Mouse (Mus musculus): ENCODE results near the gene Atp1a1. TPM values are rescaled to one million over a fixed set of nuclear protein-coding genes. Genes with fewer than 3 reads are reported as not detected.

Atp1a1 gene
- total RNA-seq, 2 experiments from 2014 or later: 39.6 to 64.7 TPM

DNA sequence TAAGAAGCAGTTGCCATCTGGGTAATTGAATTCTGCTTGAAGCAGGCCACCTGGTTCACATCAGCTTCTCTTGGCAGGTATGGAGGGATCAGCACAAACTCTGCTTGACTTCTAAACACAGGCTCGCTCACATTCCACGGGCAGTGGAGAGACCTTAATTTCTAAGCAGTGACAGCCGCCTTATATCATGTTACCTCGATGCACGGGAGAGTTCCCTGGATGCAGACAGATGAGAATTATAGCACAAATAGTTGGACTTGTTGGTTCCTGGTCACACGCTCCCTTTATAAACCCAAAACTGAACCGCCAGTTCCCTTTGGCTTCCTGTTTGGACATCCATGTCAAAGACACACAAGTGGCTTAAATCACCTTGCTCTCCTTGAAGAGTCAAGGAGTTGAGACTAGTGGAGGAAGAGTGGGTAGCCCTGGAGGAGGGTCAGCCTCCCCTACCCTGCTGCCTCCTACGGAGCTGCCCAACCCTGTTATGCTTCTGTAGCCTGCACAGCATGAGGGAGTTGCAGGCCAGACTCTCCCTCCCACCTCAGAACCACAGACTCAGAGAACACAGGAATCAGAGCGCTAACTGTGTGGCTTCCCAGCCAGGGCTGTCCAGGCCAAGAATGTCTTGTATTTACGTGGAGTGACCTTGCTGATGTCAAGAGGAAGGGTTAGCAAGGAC, 7.5 kb upstream of the Atp1a1 start:
- DNase-seq: no peak

DNA sequence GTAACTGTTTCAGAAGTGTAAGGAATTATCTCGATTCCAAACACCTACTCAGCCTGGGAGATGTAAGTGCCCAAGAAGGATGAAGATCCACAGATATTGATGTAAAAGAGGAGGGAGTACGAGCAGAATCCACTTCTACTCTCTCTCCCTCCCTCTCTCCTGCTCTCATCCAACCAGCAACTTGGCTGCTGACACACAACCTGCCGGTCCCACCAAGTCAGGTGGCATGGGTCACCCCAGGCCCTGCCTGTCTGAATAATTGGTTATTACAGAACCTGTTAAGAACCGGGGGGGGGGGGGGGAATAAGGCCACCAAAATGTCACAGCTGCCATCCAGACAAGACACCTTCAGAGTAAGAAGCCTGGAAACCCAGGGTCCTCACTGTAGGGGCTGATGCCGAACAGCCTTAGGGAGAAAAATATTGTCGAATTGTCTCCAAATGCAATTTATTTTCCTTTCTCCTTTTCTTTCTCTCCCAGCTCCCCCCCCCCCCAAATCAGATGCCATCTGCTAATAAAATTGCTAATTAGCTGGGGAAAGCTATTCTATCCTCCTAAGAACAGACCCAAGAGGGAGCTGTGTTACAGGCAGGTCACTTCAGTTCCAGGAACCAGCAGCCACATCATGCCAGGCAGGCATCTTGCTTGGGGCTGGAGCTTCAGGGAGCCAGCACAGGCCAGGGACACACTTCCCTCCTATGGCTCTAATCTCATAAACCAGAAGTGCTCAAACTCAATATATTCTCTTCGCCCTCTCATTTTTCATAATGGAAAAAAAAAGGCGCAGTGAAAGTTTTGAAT, 6.7 kb upstream of the Atp1a1 start:
- DNase-seq: no peak

DNA sequence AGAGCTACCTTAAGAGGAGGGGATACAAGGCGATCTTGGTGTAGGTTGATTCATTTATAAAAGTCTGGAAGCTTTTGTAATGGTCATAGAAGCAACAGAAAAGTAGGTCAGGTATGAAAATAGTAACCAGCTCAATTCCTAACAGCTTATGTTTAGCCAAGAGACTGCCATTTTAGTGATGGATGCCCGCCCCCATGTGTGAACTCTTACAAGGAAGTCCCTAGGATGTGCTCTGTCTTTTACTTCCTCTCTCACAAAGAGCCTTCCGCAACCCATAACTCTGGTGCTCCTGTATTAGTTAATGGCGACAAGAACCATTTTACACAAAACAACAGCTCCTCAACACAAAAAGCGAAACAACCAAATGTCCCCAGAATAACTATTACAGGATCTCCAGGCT, 4.8 kb upstream of the Atp1a1 start:
- DNase-seq: no peak

DNA sequence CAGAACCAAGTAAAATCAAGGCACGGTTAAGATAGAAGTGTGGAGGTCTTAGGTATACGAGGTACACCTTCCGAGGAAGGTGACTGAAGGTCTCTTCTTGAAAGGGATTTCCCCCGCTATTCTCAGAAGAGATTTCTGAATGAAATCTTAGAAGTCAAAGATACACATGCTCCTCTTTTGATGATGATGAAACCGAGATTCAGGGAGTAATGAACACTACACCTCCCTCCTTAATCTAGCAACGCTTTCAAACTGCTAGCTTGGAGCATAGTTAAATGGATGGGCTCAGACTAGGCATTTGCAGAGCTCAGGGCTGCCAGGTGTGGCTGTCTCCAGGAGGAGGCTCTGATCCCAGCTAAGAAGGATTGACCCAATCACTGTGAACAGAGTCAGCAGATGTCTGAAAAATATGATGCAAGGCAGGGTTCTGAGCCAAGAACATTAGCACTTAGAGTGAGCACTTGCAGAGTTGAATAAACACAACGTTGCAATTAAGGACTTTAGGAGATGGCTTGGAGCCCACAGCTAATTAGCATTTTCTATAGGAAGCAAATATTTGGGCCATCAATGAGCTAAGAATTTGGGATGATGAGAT, 2.5 kb upstream of the Atp1a1 start:
- DNase-seq: no peak

DNA sequence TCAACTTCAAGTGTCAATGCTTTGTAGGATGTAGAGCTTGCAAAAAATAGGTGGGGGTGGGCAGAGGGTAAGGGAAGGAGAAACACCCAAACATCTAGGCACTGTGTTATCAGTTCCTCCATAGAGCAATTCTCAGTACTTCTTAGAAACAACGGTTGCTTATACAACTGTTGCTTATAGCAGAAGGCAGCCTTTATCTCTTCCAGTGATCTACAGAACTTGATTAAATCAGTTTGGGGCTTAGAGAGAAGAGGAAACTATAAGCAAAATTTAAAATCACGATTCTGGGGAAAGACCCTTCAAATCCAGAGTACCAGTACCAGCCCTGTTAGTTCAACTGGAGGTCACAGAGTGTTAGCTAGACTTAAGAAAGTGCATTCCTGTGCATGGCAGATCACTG, 1.2 kb upstream of the Atp1a1 start:
- no peak for DNase-seq

DNA sequence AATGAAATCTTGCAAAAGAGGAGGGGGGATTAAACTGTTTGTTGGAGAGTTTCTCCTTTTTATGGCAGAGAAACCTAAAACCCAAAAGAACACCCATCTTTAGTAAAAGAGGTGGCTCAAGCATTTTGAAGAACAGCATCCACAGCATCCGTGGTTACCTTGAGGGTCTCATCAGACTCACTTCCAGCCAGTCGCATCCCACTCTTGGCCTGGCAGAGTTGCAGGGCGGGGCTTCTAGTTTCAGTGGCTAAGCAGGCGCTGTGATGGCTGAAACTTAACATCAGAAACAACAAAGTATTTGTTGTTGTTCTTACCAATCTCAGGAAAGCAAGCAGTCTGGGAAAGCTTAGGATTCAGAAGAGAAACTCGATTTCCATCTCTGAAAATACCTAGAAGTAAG, 807 bp upstream of the Atp1a1 start:
- DNase-seq: no peak

DNA sequence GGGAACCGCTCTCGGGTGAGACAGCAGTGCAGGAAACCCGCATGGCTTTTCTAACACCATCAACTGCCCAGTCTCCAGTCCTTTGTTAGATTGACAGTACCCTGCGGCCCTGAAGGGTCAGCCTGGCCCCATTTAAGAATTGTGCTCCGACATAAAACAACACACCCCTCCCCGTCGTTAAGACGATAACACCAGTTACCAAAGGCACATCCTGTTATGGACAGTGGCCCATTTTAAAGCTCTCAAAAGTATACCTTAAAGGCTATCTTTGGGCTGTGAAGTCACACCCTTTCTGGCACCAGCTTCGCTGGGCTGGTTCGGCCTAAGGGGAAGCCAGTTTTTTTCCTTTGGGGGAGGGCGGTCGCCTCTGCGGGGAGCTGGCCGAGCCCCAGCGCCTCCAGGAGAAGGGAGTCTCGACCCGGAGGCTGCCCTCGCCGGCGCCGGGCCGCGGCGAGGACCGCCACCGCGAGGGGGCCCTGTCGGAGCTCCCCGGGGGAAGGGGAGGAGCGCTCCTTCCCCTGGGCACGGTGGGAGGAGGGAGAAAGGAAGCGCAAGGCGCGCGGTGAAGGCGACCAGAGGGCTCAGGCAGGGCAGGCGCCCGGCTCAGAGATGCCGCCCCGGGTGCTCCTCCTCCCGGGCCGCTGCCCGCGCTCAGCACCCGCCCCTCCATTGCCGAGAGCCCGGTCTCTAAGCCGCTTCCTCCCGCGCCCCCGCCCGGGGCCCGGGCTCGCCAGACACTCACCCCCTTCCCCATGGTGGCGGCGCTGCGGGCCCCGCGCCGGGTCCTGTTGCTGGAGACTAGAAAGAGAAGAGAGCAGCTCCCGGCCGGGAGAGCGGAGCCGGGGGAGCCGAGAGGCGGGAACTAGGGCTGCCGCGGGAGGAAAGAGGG, 579 bp downstream of the Atp1a1 start:
- peak; percentile 83 for DNase-seq

DNA sequence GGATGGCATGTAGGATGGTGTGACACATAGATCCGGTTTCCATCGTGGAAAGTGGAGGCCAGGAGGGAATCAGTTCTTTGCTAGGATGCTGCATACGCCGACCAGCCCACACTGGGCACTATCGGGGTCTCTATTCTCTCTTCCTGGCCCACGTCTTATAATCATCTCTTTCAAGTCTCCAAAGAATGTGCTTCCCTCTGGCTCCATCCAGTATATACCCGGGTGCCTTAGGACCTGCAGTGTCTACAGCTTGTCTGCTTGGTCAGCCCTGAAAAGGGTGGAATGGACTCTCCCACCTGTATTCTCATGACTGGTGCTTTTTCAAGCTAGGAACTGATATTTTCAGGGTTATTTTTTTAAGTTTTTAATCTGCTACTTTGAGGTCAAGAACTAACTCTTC, 1.3 kb downstream of the Atp1a1 start:
- no peak for DNase-seq

DNA sequence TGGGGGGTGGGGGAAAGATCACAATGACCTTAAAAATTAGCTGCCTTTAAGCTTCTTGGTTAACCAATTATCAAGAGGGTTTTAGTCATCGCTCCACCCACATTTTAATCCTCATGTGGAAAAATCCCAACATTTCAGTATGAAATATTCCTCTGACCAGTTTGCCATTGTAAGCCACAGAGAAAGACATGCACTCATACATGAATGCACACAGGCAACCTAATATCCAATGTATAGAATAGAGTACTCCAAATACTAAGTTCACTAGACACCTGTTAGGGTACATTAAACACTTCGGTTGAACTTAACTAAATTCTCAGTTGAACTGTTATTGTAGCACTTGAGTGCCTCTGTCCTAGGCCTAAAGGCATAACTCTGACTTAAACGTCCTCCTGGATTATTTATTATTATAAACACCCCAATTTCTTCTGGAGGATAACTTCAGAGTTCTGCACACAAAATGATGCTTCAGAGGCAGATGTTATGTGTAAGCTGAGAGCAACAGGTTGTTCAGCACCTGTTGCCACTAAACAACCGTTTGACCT, 1.9 kb downstream of the Atp1a1 start:
- no peak for DNase-seq

DNA sequence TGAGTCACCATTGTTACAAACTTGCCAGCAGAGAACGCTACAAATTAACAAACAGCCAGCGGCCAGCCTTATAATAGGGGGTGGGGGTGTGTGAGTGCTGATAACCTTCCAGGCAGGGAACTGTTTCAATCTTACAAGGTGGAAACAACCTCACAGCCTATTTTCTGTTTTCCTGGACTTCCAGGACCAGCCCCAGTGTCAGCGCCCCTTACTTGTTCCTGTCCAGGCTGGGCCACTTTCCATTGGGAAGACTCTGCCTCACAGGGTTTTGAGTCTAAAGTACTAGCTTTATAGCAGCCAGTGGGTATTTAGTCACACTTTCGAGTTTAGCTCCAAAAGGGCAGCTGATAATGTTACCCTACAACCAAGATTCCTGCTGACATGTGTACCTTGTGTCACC, 2.8 kb downstream of the Atp1a1 start:
- DNase-seq: no peak

DNA sequence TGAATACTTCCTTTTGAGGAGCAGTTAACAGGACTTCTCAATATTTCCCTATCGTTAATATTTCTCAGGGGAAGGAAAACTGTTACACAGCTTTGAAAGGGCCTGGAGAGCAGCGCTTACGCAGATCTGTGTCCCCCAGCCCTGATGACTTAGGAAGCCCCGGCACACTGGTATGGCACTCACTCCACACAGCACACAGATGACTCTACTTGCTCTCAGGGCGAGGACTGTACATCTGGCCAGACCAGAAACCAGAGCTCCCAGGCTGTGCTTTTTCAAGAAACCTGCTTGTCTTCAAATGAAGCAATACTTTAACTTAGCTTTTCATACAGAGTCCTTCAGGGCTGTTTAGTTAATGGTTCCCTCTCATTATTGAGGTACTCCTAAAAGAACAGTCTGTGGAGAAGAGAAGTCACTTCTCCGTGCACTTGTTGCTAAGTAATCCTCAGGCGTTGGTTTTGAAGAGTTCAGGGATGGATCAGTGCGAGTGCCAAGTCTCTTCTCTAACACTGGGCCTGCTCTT, 3.4 kb downstream of the Atp1a1 start:
- DNase-seq: no peak

DNA sequence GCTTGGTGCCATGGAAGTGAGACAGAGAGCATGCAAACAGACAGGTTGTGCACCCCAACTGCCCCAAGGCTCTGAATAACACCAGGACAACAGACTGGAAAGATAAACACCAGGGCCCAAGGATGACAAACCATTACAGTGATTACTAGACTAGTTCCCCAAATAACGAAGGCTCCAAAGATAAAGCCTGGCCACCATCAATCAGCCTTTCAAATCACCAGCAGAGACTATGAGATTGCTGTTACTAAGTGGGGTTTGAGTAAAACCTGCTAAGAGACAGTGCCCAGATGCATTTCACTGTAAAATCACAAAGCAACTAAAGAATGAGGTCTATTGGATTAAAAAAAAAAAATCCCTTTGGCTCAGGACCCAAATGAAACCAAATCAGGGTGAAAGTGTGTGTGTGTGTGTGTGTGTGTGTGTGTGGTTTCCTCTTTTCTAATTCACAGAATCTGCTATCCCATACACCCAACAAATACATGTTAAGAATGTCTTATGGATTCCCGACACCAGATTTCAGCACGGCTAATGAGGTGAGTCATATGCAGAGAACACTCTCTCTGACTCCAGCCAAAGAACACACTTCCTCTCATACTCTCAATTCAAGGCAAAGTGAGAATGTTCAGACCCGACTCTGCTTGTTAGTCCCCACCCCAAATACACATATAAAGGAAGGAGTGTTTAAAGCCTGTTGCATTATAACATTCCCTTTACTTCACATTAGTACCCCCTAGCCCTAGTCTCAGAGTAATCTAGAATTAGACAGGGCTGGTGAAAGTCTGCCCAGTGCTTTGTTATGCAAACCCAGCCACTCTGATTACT, 4.4 kb downstream of the Atp1a1 start:
- no peak for DNase-seq

DNA sequence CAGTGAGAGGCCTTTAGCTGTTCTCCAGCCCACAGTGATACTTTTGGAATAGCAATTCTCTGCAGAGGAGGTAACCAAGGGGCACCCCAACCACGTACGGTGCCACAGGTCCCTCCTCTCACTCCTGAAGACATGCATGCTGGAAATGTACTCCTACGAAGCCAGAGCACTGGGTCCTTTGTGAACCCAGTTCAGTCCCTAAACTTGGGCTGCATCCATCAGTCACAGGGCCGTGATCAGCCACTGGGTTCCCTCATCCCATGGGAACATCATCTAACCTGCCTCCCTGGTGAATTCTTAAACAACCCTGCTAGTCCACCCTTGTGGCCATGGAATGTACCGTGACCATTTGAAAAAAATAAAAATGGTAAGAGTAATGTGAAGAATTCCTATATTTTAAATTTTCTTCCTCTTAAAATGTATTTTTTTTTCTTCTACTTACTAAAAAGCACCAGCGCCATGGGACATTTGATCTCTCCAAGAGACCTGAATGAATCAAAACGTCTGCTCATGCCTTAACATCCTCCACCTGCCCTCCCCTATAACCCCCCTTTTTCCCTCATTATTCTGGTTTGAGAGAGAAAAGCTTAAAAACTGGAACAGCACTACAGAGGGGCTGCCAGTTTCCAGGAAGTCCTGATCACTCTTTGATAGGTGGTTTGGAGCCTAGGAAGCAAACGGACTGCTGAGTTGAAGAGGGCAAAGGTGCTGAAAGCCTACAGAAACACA, 5.1 kb downstream of the Atp1a1 start:
- DNase-seq: no peak

DNA sequence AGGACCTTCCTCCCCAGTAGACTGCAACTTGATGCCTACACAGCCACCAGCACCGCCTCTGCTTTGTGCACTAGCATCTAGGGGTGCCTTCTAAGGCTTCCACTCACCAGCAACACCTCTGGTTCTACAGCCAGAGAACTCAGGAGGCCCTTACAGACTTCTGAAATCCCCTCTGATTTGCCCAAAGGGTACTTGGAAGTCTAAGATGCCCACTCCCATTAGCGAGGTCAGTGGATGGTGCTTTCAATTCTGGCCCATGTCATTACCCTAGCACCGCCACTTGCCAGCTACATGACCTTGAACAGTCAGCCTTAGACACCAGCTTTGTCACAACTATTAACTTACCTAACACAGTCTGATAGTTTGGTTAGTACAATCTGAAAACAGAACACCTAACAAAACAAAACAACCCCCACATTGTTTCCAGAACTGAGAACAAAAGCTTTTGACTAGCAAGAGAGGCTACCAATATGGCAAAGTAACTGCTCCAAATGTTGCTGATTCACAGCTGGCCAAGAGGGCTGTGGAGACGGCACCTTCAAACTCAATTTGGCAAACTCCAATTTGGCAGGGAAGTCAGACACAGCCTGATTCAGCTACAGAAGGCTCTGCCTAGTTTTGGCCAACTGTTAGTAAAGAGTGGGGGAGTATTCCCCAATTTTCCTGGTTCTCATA, 6.1 kb downstream of the Atp1a1 start:
- DNase-seq: no peak

DNA sequence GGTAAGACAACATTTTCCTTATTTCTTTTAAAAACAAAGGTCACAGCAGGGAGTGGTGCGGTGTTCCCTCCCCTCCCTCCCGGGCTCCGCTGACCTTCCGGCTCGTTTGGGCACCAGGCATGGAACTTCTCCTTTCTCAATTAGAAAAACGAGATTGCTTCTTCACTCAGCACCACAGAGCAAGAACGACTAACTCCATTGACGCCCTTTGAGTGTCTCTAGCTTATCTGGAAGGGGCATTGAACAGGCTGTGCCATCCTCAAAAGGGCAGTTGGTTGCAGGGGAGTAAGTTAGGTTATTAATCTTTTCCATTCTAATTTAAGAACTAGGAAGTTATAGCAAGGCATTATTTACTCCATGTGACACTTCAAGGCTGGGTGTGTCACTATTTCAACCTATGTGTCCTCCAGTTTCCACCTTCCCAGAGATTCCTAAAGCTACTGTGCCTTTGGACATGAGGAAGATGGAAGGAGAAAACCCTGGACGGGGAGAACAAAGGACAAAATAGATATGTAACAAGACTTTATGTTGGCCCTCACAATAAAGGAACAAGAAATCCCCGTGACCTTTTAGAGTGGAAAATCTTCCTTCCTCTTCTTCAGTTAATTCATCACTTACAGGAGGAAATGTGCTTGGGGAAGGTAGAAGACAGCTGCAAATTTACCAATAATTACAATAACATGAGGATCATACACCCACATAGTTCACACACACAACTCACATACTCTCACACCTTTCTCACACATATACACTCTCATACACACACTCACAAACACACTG, 7.0 kb downstream of the Atp1a1 start:
- no peak for DNase-seq

DNA sequence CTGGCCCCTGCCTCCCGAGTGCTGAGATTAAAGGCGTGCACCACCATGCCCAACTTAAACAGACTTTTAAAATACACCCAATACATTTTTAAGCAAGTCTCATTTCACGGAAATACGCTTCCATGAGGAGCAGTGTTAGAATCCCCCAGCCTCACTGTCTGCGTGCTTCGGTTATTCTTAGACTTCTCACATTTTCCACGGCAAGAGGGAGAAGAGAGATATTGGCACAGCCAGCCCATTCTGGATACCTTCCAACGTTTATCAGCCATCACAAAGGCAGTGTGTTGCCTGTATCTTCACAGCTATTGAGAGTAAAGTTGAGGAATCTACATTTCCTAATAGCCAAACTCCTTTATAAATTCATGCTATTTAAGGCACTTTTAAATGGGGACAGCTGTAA, 7.8 kb downstream of the Atp1a1 start:
- DNase-seq: no peak

DNA sequence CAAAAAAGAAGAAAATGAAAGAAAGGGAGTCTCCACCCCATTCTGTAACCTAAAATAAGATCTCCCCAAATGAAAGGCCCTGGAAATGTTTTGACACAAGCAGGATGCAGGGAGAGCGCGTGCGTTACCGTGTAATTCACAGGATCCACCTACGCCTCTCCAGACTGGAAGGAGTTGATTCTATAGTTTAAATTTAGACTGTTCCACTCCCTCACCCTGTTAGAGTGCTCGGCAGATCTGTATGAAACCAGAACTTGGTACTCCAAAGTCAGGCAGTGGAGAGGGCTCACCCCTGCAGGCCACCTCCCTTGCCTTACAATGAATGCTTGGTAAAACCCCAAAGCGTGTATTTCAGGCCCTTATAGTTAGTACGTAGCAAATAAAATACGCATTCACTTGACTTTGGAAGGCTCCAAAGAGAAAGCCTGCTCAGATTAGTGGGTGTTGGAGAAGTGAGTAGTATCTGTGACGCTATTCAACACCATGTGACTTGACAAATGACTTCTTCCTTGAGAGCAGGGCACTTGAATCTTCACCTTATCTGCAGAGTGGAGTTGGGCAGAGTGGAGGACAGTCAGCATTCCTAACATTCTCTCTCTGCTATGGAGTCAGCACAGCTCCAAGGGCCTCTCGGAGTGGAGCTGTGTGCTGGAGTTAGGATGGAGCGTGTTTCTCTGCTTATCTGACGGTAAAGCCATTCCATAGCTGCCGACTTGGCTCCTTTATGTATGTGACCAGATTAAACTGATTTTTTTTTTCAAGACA, 8.4 kb downstream of the Atp1a1 start:
- DNase-seq: no peak

DNA sequence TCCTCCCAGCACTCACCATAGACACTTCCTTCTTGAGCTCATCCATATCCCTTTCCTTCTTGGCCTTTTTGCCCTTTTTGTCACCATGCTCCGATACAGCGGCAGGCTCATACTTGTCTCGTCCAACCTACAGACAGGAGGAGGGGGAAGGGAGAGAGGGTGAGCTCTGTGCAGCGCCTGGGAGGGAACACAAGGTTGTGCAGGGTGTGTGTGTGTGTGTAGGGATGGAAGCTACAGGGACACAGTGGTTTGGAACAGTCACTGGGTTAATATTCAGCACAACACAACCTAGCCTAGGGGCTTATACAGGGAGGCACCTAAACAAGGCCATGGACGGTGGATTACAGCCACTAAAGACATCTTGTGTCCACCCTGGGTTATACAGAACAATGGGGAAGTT, 9.5 kb downstream of the Atp1a1 start:
- DNase-seq: no peak

Measured in gastrocnemius, postnatal 25 days (tissue).